Mouse (Mus musculus) small intestine, adult 2 months (tissue): ENCODE data around the gene S100a16. TPM values are rescaled to one million over a fixed set of nuclear protein-coding genes. Genes with fewer than 3 reads are reported as not detected.

Source experiments
- H3K27ac ChIP-seq: fragments of 200-500 bp; 2 replicates; pipeline ENCODE4 v1.5.1; 2012; ENCODE audit warnings: low read depth, low read length, control low read depth, inconsistent platforms; ENCODE audit not compliant: insufficient read depth
- H3K27me3 ChIP-seq: fragments of 200-500 bp; 2 replicates; pipeline ENCODE4 v1.6.1; 2012; ENCODE audit warnings: mild to moderate bottlenecking, moderate library complexity, low read length, inconsistent platforms; ENCODE audit not compliant: control insufficient read depth, insufficient read depth
- H3K36me3 ChIP-seq: fragments of 200-500 bp; 2 replicates; pipeline ENCODE4 v1.6.1; 2012; ENCODE audit warnings: mild to moderate bottlenecking, low read length, control low read depth, inconsistent platforms; ENCODE audit not compliant: control insufficient read depth, insufficient read depth
- H3K4me1 ChIP-seq: fragments of 200-500 bp; 2 replicates; pipeline ENCODE4 v1.6.1; 2012; ENCODE audit warnings: low read length, inconsistent platforms, mixed read lengths; ENCODE audit not compliant: control insufficient read depth, insufficient read depth, insufficient read length
- H3K4me3 ChIP-seq: fragments of 200-500 bp; 2 replicates; pipeline ENCODE4 v1.5.1; 2012; ENCODE audit warnings: low read depth, mild to moderate bottlenecking, control low read depth, inconsistent platforms, low read length, moderate library complexity
- CTCF ChIP-seq: fragments of 200-500 bp; IDR thresholded peaks from 2 replicates; pipeline ENCODE4 v1.5.1; 2012; ENCODE audit warnings: low read depth, mild to moderate bottlenecking, control low read depth, inconsistent platforms, low read length, moderate library complexity, mixed read lengths; ENCODE audit not compliant: insufficient replicate concordance, insufficient read length; ENCODE audit errors: extremely low read depth
- POLR2A ChIP-seq: fragments of 200-500 bp; IDR thresholded peaks from 2 replicates; pipeline ENCODE4 v1.6.1; 2012; ENCODE audit warnings: low read depth, mild to moderate bottlenecking, control low read depth, inconsistent platforms, low read length, moderate library complexity
- WGBS: fragments of 180-500 bp; shearing (Covaris S2); methylation state at CpG from one replicate; pipeline ENCODE4 v1.1.7; 2018; 5-methylcytosine and 5-hydroxymethylcytosine counted together
- polyA plus RNA-seq: library from polyadenylated mRNA; depleted of rRNA; stranded (reverse); fragments of >200 nt; gene quantifications from 2 replicates; pipeline ENCODE4 v1.2.3, GENCODE M21; 2012

The S100a16 gene
- polyA plus RNA-seq, 1 experiment, result 44.9 TPM

DNA sequence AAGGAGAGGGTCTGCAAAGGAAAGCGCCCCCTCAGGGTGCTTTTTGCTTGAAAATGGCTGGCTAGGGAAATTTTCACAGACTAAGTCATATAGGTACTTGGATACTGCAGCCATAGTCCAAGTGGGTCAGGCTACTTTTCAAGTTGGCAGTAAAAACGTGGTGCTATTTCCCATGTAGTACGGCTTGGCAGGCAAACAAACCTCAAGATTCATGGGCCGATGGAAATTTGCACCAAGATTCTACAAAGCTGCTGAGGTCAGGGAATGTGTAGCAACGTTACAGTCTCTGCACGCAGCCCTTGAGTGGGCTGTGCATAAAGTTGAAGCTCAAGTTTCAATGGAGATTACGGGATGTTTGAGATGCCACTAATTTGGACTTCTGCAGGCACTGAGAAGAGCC is 42.4 kb downstream of the S100a16 start:
- Histone ChIP-seq H3K36me3 (no peaks in the 10 kb centered on the region), H3K4me3 (no peak overlapping the region), H3K27ac (no peak overlapping the region), H3K4me1 (peaks cover 10% of the 10 kb centered on the region; the same call in 1 of the 2 replicates), H3K27me3 (no peaks in the 10 kb centered on the region)
- 80% methylated on average over 7 of the region's 7 CpGs for WGBS
- no peak for TF ChIP-seq POLR2A
- TF ChIP-seq CTCF, result no peak

DNA sequence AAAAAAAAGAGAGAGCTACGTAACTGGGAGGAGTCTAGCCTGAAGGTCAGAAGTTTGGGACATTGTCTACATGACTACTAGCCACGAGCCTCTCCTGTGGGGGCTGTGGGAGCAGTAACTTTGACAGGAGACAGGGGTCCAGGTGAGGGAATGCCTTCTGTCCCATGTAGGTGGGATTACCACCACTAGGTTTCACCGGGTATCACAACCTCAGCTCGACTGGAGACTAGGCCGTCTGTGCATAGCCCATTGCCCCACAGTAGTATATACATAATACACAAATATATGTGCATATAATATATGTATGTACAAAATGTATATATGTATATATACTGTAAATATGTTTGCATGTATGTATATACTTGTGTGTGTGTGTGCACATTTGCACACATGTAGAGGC is 44.1 kb downstream of the S100a16 start:
- TF ChIP-seq POLR2A, result no peak
- no peak for TF ChIP-seq CTCF
- Histone ChIP-seq H3K27me3 (no peaks in the 10 kb centered on the region), H3K4me1 (peaks cover 9% of the 10 kb centered on the region; the same call in 1 of the 2 replicates), H3K27ac (no peak overlapping the region), H3K4me3 (no peak overlapping the region), H3K36me3 (no peaks in the 10 kb centered on the region)
- 94% methylated on average over 5 of the region's 5 CpGs for WGBS

DNA sequence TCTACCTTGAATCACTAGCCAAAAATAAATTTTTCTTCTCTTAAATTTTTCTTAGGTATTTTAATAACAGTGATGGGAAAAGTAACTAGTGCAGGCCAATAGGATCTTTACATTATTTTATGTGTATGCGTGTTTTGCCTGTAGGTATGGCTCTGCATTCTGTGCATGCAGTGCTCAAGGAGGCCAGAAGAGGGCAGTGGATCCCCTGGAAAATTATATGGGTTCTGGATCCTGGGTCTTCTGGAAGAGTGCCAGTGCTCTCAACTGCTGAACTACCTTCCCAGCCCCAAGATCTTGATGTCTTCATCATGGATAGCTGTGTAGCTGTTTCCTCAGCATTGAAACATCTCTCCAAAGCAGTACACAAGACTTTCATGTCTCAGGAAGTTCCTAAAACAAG is 45.1 kb downstream of the S100a16 start:
- H3K4me3 ChIP-seq, result no peak overlapping the region
- peak; percentile 36; the same call in 1 of the 2 replicates for TF ChIP-seq CTCF
- TF ChIP-seq POLR2A, result no peak
- H3K4me1 ChIP-seq, result peaks cover 18% of the 10 kb centered on the region
- H3K27me3 ChIP-seq, result no peaks in the 10 kb centered on the region
- H3K36me3 ChIP-seq, result no peaks in the 10 kb centered on the region
- no peak overlapping the region for H3K27ac ChIP-seq
- 96% methylated on average over 1 of the region's 1 CpGs for WGBS

DNA sequence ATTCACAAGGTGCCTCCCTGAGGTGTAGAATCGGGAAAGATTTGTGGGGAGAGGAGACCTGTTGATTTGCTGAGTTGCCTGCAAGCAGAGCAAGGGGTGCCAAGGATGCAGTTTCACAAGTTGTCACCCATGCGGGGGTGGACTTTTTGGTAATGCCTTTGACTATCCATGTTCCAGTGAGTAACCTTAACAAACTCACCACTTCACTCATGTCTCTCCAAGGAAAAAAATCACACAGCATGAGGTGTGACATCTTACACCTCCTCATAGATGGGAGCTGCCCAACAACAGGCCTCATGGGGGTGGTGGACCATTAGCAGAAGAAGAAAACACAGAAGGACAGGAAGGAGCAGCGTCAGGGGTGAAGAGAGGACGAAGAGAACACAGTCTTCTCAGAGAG is 45.5 kb downstream of the S100a16 start:
- no peak for TF ChIP-seq POLR2A
- TF ChIP-seq CTCF, result no peak
- peaks cover 22% of the 10 kb centered on the region for H3K4me1 ChIP-seq
- no peaks in the 10 kb centered on the region for H3K27me3 ChIP-seq
- no peak overlapping the region for H3K4me3 ChIP-seq
- H3K27ac ChIP-seq, result no peak overlapping the region
- WGBS, result 94% methylated on average over 4 of the region's 4 CpGs
- no peaks in the 10 kb centered on the region for H3K36me3 ChIP-seq

DNA sequence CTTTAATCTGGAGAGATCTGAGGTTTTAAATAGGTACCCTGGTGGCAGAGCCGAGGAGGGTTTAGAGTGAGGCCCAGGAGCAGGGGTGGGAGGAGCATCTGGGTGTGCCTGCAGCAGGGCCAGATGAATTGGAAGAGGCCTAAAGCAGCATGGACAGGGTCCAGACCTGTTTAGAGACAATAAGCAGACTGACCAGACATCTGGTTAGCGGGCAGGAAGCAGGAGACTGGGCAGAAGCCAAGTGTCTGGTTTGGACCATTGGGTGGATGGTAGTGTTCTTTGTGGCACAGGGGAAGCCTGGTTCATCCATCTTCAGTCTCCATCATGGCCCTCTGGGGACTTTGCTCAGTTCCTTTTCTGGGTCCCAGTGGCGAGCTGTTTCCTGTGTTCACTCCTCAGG is 46.8 kb downstream of the S100a16 start:
- Histone ChIP-seq H3K4me3 (no peak overlapping the region), H3K36me3 (no peaks in the 10 kb centered on the region), H3K4me1 (peaks cover 30% of the 10 kb centered on the region), H3K27ac (no peak overlapping the region), H3K27me3 (no peaks in the 10 kb centered on the region)
- WGBS, result 59% methylated on average over 3 of the region's 3 CpGs
- TF ChIP-seq POLR2A, result no peak
- TF ChIP-seq CTCF, result no peak

DNA sequence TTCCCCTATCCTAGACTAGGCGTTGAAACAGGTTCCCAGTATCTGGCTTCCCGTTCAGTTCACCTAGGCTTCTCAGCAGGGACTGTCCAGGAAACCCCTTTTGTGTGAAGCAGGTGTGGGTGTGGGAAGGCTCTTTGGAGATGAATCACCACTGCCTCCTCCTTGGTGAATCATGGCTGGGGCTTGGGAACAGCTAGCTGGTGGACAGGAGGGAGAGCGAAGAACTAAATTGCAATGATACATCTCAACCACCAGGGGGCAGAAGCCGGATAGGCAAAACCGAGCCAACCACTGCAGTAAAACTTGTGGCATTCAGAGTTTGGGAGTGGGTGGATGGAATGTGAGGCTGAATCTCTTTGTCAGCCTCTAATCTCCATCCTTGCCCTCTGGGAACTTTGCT is 48.5 kb downstream of the S100a16 start:
- TF ChIP-seq CTCF, result peak; percentile 89; the same call in 1 of the 2 replicates
- TF ChIP-seq POLR2A, result peak; percentile 34; the same call in 1 of the 2 replicates
- no peaks in the 10 kb centered on the region for H3K27me3 ChIP-seq
- H3K27ac ChIP-seq, result peak overlapping the region; percentile 62; the same call in 1 of the 2 replicates
- H3K4me1 ChIP-seq, result peaks cover 30% of the 10 kb centered on the region
- no peak overlapping the region for H3K4me3 ChIP-seq
- WGBS, result 19% methylated on average over 5 of the region's 5 CpGs
- H3K36me3 ChIP-seq, result no peaks in the 10 kb centered on the region

DNA sequence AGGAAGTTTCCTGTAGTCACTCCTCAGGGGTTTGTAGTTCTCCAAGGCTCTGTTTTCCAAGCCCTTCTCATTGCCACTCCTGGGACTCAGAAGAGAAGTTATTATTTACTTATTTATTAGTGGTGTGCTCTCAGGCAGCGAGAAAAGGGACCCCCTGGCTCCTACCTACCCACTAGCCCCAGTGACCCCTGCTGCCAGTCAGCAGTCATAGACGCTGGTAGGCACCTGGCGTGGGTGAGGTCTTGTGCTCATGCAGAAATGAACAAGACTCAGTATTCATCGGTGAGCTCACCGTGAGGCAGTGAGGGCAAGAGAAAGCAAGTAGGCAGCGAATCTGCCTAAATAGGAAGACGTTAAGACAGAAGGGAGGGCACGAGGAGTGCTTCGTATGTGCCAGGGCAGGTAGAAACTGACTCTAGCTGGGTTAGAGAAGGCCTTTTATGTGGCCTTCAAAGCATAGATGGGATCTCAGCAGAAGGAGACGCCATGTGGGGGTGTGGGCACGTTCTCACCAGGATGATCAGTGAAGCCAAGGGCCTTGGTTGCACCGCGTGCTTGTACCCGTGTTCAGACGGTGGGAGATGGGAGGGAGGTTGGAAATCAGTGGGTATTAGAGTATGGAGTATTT is 49.1 kb downstream of the S100a16 start:
- WGBS, result 79% methylated on average over 15 of the region's 15 CpGs
- Histone ChIP-seq H3K27ac (peak overlapping the region; percentile 62), H3K36me3 (no peaks in the 10 kb centered on the region), H3K4me3 (no peak overlapping the region), H3K27me3 (no peaks in the 10 kb centered on the region), H3K4me1 (peaks cover 30% of the 10 kb centered on the region)
- TF ChIP-seq CTCF (no peak), POLR2A (no peak)
